Mouse (Mus musculus) CH12.LX (cell line): ENCODE measurements at regions not wholly inside any gene's neighbourhood (a gene's known extent, or its start where the extent isn't known, plus 50 kb on each side); places are given as distances from the start of the nearest gene placed in this dataset.

ENCODE experiments used
- DNase-seq: peaks from one replicate; pipeline ENCODE4 v3.0.0-alpha.2; 2013; ENCODE audit errors: extremely low read depth
- H3K27ac ChIP-seq: 2 replicates; pipeline ENCODE4 v1.5.1; 2012; ENCODE audit warnings: low read depth, mild to moderate bottlenecking, control low read depth, moderate library complexity; ENCODE audit not compliant: insufficient read depth
- H3K27me3 ChIP-seq: replicated peaks from 2 replicates; pipeline ENCODE3; 2012; ENCODE audit warnings: inconsistent platforms
- H3K36me3 ChIP-seq, 2 experiments: replicated peaks in 1 of 2; 2 replicates each; pipeline versions ENCODE3 to v1.6.1; 2012; ENCODE audit warnings: inconsistent platforms in 1 of 2, low read length in 1 of 2, mild to moderate bottlenecking in 1 of 2, mixed read lengths in 1 of 2, moderate library complexity in 1 of 2; ENCODE audit not compliant: control insufficient read depth in 1 of 2, insufficient read depth in 1 of 2
- H3K4me1 ChIP-seq, 2 experiments: 2 replicates each; pipeline ENCODE4 v1.6.1; 2012; ENCODE audit warnings: inconsistent platforms in 1 of 2, moderate library complexity in 1 of 2; ENCODE audit not compliant: insufficient read depth in 2 of 2, control insufficient read depth in 1 of 2
- H3K4me2 ChIP-seq: 2 replicates; pipeline ENCODE4 v1.6.1; 2012; ENCODE audit warnings: low read depth, mild to moderate bottlenecking, control low read depth; ENCODE audit not compliant: poor library complexity, insufficient read depth, severe bottlenecking
- H3K4me3 ChIP-seq, 3 experiments: fragments of 150-350 bp in 1 of 3; sonication (generic) in 1 of 3; replicated peaks in 1 of 3; 2 replicates each; pipeline versions ENCODE3 to v1.5.1; 2011 to 2012; ENCODE audit warnings: low read depth in 2 of 3, low read length in 2 of 3, mild to moderate bottlenecking in 2 of 3, moderate library complexity in 2 of 3, control low read depth in 1 of 3, improper control_type of control experiment in 1 of 3, inconsistent platforms in 1 of 3, mixed read lengths in 1 of 3; ENCODE audit not compliant: poor library complexity in 1 of 3
- H3K79me2 ChIP-seq: replicated peaks from 2 replicates; pipeline ENCODE4 v1.6.1; 2012; ENCODE audit warnings: mild to moderate bottlenecking, moderate library complexity; ENCODE audit not compliant: control insufficient read depth, poor library complexity, insufficient read depth, severe bottlenecking; ENCODE audit errors: extremely low read depth
- H3K9ac ChIP-seq: 2 replicates; pipeline ENCODE4 v1.6.1; 2012; ENCODE audit warnings: low read depth, mild to moderate bottlenecking, control low read depth, moderate library complexity; ENCODE audit not compliant: insufficient read depth
- H3K9me3 ChIP-seq: replicated peaks from 2 replicates; pipeline ENCODE3; 2012; ENCODE audit warnings: low read length, inconsistent platforms, mixed read lengths
- BHLHE40 ChIP-seq: IDR thresholded peaks from 2 replicates; pipeline ENCODE4 v1.6.1; 2011; ENCODE audit warnings: mild to moderate bottlenecking, low read depth, low read length, improper control_type of control experiment
- E2F4 ChIP-seq: IDR thresholded peaks from 2 replicates; pipeline ENCODE4 v1.6.1; 2011; ENCODE audit warnings: low read depth, low read length, improper control_type of control experiment; ENCODE audit not compliant: insufficient replicate concordance
- ELF1 ChIP-seq: IDR thresholded peaks from 2 replicates; pipeline ENCODE4 v1.6.1; 2014; ENCODE audit warnings: low read depth, mild to moderate bottlenecking, inconsistent platforms, low read length, improper control_type of control experiment
- EP300 ChIP-seq: IDR thresholded peaks from 2 replicates; pipeline ENCODE4 v1.6.1; 2011; ENCODE audit warnings: low read length, improper control_type of control experiment
- ETS1 ChIP-seq: conservative IDR thresholded peaks from 2 replicates; pipeline ENCODE4 v1.6.1; 2012; ENCODE audit warnings: low read depth, mild to moderate bottlenecking, inconsistent platforms, low read length, improper control_type of control experiment, moderate library complexity
- IRF4 ChIP-seq: IDR thresholded peaks from 2 replicates; pipeline ENCODE4 v1.6.1; 2014; ENCODE audit warnings: low read depth, mild to moderate bottlenecking, inconsistent platforms, low read length, improper control_type of control experiment
- JUN ChIP-seq: IDR thresholded peaks from 2 replicates; pipeline ENCODE4 v1.6.1; 2011; ENCODE audit warnings: low read depth, mild to moderate bottlenecking, low read length, improper control_type of control experiment, moderate library complexity; ENCODE audit not compliant: insufficient read depth
- JUND ChIP-seq: conservative IDR thresholded peaks from 2 replicates; pipeline ENCODE4 v1.6.1; 2011; ENCODE audit warnings: low read depth, low read length, improper control_type of control experiment
- MAX ChIP-seq: IDR thresholded peaks from 2 replicates; pipeline ENCODE4 v1.6.1; 2011; ENCODE audit warnings: low read length, improper control_type of control experiment
- MEF2A ChIP-seq: IDR thresholded peaks from 2 replicates; pipeline ENCODE4 v1.6.1; 2014; ENCODE audit warnings: low read depth, mild to moderate bottlenecking, inconsistent platforms, low read length, improper control_type of control experiment, borderline replicate concordance
- MXI1 ChIP-seq: IDR thresholded peaks from 2 replicates; pipeline ENCODE4 v1.6.1; 2011; ENCODE audit warnings: mild to moderate bottlenecking, low read depth, low read length, improper control_type of control experiment
- MYC ChIP-seq: IDR thresholded peaks from 2 replicates; pipeline ENCODE4 v1.6.1; 2011; ENCODE audit warnings: low read depth, mild to moderate bottlenecking, improper control_type of control experiment, low read length
- NRF1 ChIP-seq: IDR thresholded peaks from 2 replicates; pipeline ENCODE4 v1.6.1; 2014; ENCODE audit warnings: low read depth, mild to moderate bottlenecking, inconsistent platforms, low read length, improper control_type of control experiment, moderate library complexity
- PAX5 ChIP-seq: IDR thresholded peaks from 2 replicates; pipeline ENCODE4 v1.6.1; 2012; ENCODE audit warnings: low read length, inconsistent platforms, mixed read lengths
- POLR2A ChIP-seq: IDR thresholded peaks from 2 replicates; pipeline ENCODE4 v1.6.1; 2011; ENCODE audit warnings: low read depth, mild to moderate bottlenecking, improper control_type of control experiment, low read length
- POLR2AphosphoS2 ChIP-seq: IDR thresholded peaks from 2 replicates; pipeline ENCODE4 v1.6.1; 2011; ENCODE audit warnings: low read depth, low read length, improper control_type of control experiment
- RCOR1 ChIP-seq: conservative IDR thresholded peaks from 2 replicates; pipeline ENCODE4 v1.6.1; 2012; ENCODE audit warnings: low read depth, mild to moderate bottlenecking, inconsistent platforms, low read length, improper control_type of control experiment
- TCF12 ChIP-seq: IDR thresholded peaks from 2 replicates; pipeline ENCODE4 v1.6.1; 2014; ENCODE audit warnings: low read depth, mild to moderate bottlenecking, inconsistent platforms, low read length, improper control_type of control experiment
- UBTF ChIP-seq: IDR thresholded peaks from 2 replicates; pipeline ENCODE4 v1.6.1; 2012; ENCODE audit warnings: low read depth, mild to moderate bottlenecking, inconsistent platforms, low read length, improper control_type of control experiment, moderate library complexity
- USF1 ChIP-seq: IDR thresholded peaks from 2 replicates; pipeline ENCODE4 v1.6.1; 2014; ENCODE audit warnings: low read depth, mild to moderate bottlenecking, inconsistent platforms, low read length, improper control_type of control experiment
- ZC3H11A ChIP-seq: IDR thresholded peaks from 2 replicates; pipeline ENCODE4 v1.6.1; 2012; ENCODE audit warnings: low read depth, mild to moderate bottlenecking, inconsistent platforms, low read length, improper control_type of control experiment
- dilution Hi-C: fragments of 300-500 bp; cut with MboI; formaldehyde crosslinking; loops from 2 replicates; pipeline ENCODE4 v1.14.3; 2020; ENCODE audit warnings: low sequenced_read_pairs; ENCODE audit not compliant: extremely low pct_unique_long_range_greater_than_20kb, extremely low pct_ligation_motif_present
- in situ Hi-C: fragments of 300-500 bp; cut with MboI; formaldehyde crosslinking; loops from 3 replicates; pipeline ENCODE4 v1.14.3; 2019; ENCODE audit warnings: low sequenced_read_pairs, low pct_ligation_motif_present, low pct_unique_long_range_greater_than_20kb, mixed read lengths

- no peaks in the 10 kb centered on the region for H3K79me2 ChIP-seq
- TF ChIP-seq JUND (peak; percentile 18; the same call in 1 of the 2 replicates), IRF4 (peak; percentile 84), PAX5 (no peak), ETS1 (peak; percentile 73), MAX (peak; percentile 97), ELF1 (no peak), MEF2A (peak; percentile 53; the same call in 1 of the 2 replicates), BHLHE40 (peak; percentile 79), MXI1 (peak; percentile 89), MYC (peak; percentile 91), RCOR1 (no peak), EP300 (peak; percentile 44; the same call in 1 of the 2 replicates), POLR2AphosphoS2 (no peak)
- TF ChIP-seq, all 38 proteins: peak for 9
- DNase-seq, result peak; percentile 48
- in situ Hi-C loops, result no loop called here
- H3K27ac ChIP-seq, result no peak overlapping the region
- H3K4me1 ChIP-seq, result peaks cover 2 to 20% of the 10 kb centered on the region in 2 experiments
- no peaks in the 10 kb centered on the region for H3K27me3 ChIP-seq
- H3K9me3 ChIP-seq, result peaks cover 2% of the 10 kb centered on the region
- no peak overlapping the region; the same call in 1 of the 2 replicates for H3K9ac ChIP-seq
- dilution Hi-C loops, result no loop called here
- H3K4me2 ChIP-seq, result peak overlapping the region; percentile 91
- no peaks in the 10 kb centered on the region for H3K36me3 ChIP-seq
- H3K4me3 ChIP-seq, result peak overlapping the region; percentile 19 to 29 (median 25)
Measured at GRCm38 (mm10) chr13:5714191-5714591, 147.1 kb upstream of the Klf6 start.

GRCm38 (mm10) chr13:5714793-5715192 is 146.5 kb upstream of the Klf6 start:
- Histone ChIP-seq H3K79me2 (no peaks in the 10 kb centered on the region), H3K4me2 (peak overlapping the region; percentile 91; the same call in 1 of the 2 replicates), H3K36me3 (no peaks in the 10 kb centered on the region), H3K9ac (no peak overlapping the region; the same call in 1 of the 2 replicates), H3K9me3 (peaks cover 2% of the 10 kb centered on the region), H3K4me3 (no peak overlapping the region), H3K27ac (no peak overlapping the region)
- dilution Hi-C loops, result no loop called here
- DNase-seq, result no peak
- TF ChIP-seq EP300, result no peak
- no peak for TF ChIP-seq UBTF
- TF ChIP-seq RCOR1, result no peak
- TF ChIP-seq TCF12, result no peak
- TF ChIP-seq JUN, result no peak
- no peak for TF ChIP-seq IRF4
- no peak for TF ChIP-seq USF1
- no peak for TF ChIP-seq MYC
- TF ChIP-seq NRF1, result no peak
- TF ChIP-seq E2F4, result no peak
- TF ChIP-seq JUND, result no peak
- no peak for TF ChIP-seq POLR2A
- no peak for TF ChIP-seq ZC3H11A
- TF ChIP-seq, all 38 proteins: peak for 0
- in situ Hi-C loops, result no loop called here
- no peaks in the 10 kb centered on the region for H3K27me3 ChIP-seq
- peaks cover 2 to 20% of the 10 kb centered on the region in 2 experiments for H3K4me1 ChIP-seq
